In genomic region chr11:69323667-69324111, GRCm38 (mm10) we compare ENCODE assay signal across 8 mouse cellular contexts. TPM values are rescaled to one million over a fixed set of nuclear protein-coding genes. Genes with fewer than 3 reads are reported as not detected.
A peak's percentile ranks its signal among the peaks of the same experiment; 100 is the strongest.
DNase-seq lines count a peak whose midpoint lies in the region; ATAC-seq and TF ChIP-seq lines count a peak whose summit lies in the region.

Gene Cntrob, minus strand, starts transcription at chr11:69323775.
Gene Trappc1, plus strand, starts transcription at chr11:69323980.

- peaks cover 23% of the 10 kb centered on the region for H3K27me3 ChIP-seq in megakaryocyte, embryonic 14.5 days (replicated peaks)

- H3K36me3 ChIP-seq in megakaryocyte, embryonic 14.5 days (replicated peaks; ENCODE audit: low read length): peaks cover 18% of the 10 kb centered on the region

- peak; percentile 84 for ATAC-seq in activated CD4-positive, CD25-positive, alpha-beta regulatory T cell, adult 4 months

- DNase-seq in gastrocnemius, adult 8-10 months (ENCODE audit: low spot score in 2 of 2): peak; percentile 96 to 98
- peak; percentile 89 for DNase-seq in hindlimb bud, embryonic 11.5 days (ENCODE audit: extremely low spot score, low read depth, low spot score)
- DNase-seq in left cerebral cortex, adult 8-10 months (ENCODE audit: low spot score in 2 of 2): peak; percentile 92 to 99
- peak; percentile 99 to 100 for DNase-seq in right cerebral cortex, postnatal 10 days (ENCODE audit: low spot score in 2 of 2)
- peak; percentile 97 for DNase-seq in urinary bladder, postnatal 25 days (ENCODE audit: low spot score)

- no peak for TF ChIP-seq CTCF in cortical plate, adult 2 months (IDR thresholded peaks at IDR 0.05; ENCODE audit: extremely low read depth, insufficient read depth, low read length)

- peak within 1 kb of the TSS; percentile 73 for H3K4me3 ChIP-seq in cortical plate, adult 2 months (ENCODE audit: insufficient read depth, low read length)
- H3K4me3 ChIP-seq in megakaryocyte, embryonic 14.5 days (replicated peaks): peak within 1 kb of the TSS; percentile 94

- no peaks in the 10 kb centered on the region for H3K9me3 ChIP-seq in megakaryocyte, embryonic 14.5 days

- peak within 1 kb of the TSS; percentile 41; the same call in 1 of the 2 replicates for H3K27ac ChIP-seq in cortical plate, adult 2 months (ENCODE audit: insufficient read depth, low read length)

- H3K4me1 ChIP-seq in cortical plate, adult 2 months (ENCODE audit: control insufficient read depth, insufficient read depth, low read length): peaks cover 4% of the 10 kb centered on the region; the same call in 1 of the 2 replicates
- H3K4me1 ChIP-seq in megakaryocyte, embryonic 14.5 days: peaks cover 67% of the 10 kb centered on the region

- TF ChIP-seq POLR2A in cortical plate, adult 2 months (IDR thresholded peaks at IDR 0.05; ENCODE audit: extremely low read depth, insufficient read depth, low read length): peak; percentile 92

RNA-seq across cellular contexts. Expression of gene Cntrob, which starts in this region (rescaled TPM):
- 10 to 100 TPM in 1 of 2 experiments, 1 to 10 TPM in 1; 9.2 to 10.7 TPM for polyA plus RNA-seq in activated CD4-positive, CD25-positive, alpha-beta regulatory T cell, adult 4 months (2017; shearing (Covaris generic))
- 25.4 and 32.3 TPM in 2 replicates for polyA plus RNA-seq in cortical plate, adult 2 months (2012; rRNA removed)
- total RNA-seq in gastrocnemius, adult 8-10 months (2022): 1 to 10 TPM in 1 of 4 experiments, under 1 TPM in 3; 0.72 to 1.5 (median 0.88) TPM
- 10 to 100 TPM; 14.9 to 19.9 (median 17.4) TPM for total RNA-seq in left cerebral cortex, adult 8-10 months (2022)
- 1.7 and 9.3 TPM in 2 replicates for polyA plus RNA-seq in megakaryocyte, embryonic 14.5 days (2012; ENCODE audit: insufficient read depth, low replicate concordance)

RNA-seq across cellular contexts. Expression of gene Trappc1, which starts in this region (rescaled TPM):
- 100 to 1,000 TPM; 109 to 112 TPM for polyA plus RNA-seq in activated CD4-positive, CD25-positive, alpha-beta regulatory T cell, adult 4 months (2017; shearing (Covaris generic))
- polyA plus RNA-seq in cortical plate, adult 2 months (2012; rRNA removed): 73.9 and 77.0 TPM in 2 replicates
- 10 to 100 TPM; 33.6 to 42.2 (median 37.9) TPM for total RNA-seq in gastrocnemius, adult 8-10 months (2022)
- 10 to 100 TPM; 47.7 to 54.7 (median 51.5) TPM for total RNA-seq in left cerebral cortex, adult 8-10 months (2022)
- polyA plus RNA-seq in megakaryocyte, embryonic 14.5 days (2012; ENCODE audit: insufficient read depth, low replicate concordance): 11.6 TPM in 1 of 2 replicates, not detected in the other

Comparison
In these comparisons a context has a peak if more than half of its experiments do, and no peak if none do; other contexts are left out.
1. Peak in every context shown above with its lines: DNase-seq, ATAC-seq, H3K4me3 ChIP-seq and H3K27ac ChIP-seq.
2. RNA of gene Cntrob (total RNA-seq): 14.9 to 19.9 TPM in left cerebral cortex, adult 8-10 months; 0.72 to 1.5 TPM in gastrocnemius, adult 8-10 months; every median in the first group is over 4 times any median in the second.